Mouse (Mus musculus) E14TG2a.4 (cell line): ENCODE measurements around the gene Mpz.

Experiments used
- CTCF ChIP-seq: conservative IDR thresholded peaks from 2 replicates; pipeline ENCODE4 v1.5.1; 2014; ENCODE audit warnings: low read length
- POU5F1 ChIP-seq: IDR thresholded peaks from 2 replicates; pipeline ENCODE4 v1.6.1; 2014; ENCODE audit warnings: low read length, borderline replicate concordance

- TF ChIP-seq CTCF = no peak
- TF ChIP-seq POU5F1 = no peak
These were observed 53.7 kb downstream of the Mpz start for GRCm38 (mm10) chr1:171204249-171204644.
